Mouse (Mus musculus) kidney, adult 18-20 months (tissue): ENCODE results near the gene Ldlr.

Experiments
- DNase-seq: peaks from one replicate; pipeline ENCODE4 v3.0.0; 2021

The Ldlr gene

DNA sequence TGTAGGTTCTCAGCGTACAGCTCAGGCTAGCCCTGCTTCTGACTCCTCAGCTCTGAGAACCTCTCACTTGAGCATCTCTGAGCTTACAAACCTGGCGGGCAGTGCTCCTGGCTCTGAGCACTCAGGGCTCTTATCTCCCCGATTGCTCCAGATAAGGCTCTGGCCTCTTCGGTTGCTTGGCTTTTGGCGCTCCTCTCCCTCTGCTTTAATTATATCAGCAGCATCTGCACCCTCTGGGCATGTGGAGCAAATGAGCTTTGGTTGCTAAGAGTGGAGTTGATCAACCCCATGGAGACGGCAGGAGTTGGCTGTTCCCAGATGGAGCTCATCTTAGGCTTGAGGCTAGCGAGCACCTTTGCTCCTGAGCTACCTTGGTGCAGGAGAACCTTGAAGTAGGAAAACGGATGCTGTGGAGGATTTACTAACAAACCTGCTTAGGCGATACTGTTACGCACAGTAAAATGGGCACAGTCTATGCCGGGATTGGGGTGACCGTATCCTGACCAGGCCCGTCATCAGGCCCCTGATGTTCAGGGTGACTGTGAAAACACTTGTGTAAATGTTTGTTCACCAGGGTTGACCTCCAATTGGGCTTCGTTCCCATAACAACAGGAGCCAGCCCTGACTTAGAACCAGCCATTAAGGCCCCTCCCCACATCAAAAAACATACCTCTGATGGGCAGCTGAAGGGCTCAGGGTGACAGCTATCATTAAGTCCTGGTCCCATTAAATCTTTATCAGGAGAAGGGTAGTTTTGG lies 3.1 kb downstream of the Ldlr start:
- no peak for DNase-seq

- DNase-seq: no peak
Observed at GRCm38 (mm10) chr9:21728261-21728832, 5.1 kb downstream of the Ldlr start.

- DNase-seq: no peak
Observed at GRCm38 (mm10) chr9:21729264-21729663, 6.0 kb downstream of the Ldlr start.

GRCm38 (mm10) chr9:21732288-21732687 lies 9.0 kb downstream of the Ldlr start:
- no peak for DNase-seq

GRCm38 (mm10) chr9:21733446-21733845 lies 10.2 kb downstream of the Ldlr start:
- no peak for DNase-seq

DNA sequence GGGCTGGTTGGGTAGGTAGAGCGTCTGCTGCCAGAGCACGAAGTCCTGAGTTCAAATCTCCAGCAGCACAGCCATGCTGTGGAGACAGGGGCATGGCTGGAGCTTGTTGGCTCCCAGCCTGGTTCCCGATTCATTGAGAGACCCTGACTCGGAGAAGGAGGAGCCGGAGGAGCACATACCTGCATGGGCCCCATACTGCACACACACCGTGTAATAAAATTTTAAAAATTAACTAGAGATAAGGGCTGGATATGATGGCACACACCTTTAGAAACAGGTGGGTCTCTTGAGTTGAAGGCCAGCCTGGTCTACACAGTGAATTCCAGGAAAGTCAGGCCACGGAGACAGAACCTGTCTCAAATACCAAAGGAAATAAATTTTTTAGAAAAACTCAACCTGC lies 10.7 kb downstream of the Ldlr start:
- DNase-seq: no peak

DNA sequence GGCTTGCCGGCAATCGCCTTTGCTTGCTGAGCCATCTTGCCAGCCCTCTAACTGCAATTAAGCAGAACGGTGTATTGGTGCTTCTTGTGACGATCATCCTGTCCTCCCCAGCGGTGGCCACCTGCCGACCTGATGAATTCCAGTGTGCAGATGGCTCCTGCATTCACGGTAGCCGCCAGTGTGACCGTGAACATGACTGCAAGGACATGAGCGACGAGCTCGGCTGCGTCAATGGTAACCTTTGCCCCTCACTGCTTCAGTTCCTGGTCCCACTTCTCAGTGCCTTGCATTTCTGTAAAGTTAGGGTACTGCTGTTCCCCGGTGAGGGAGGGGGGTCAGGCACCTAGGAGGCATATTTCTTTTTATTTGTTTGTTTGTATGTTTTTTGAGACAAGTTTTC lies 11.8 kb downstream of the Ldlr start:
- DNase-seq: peak; percentile 26

GRCm38 (mm10) chr9:21736580-21736979 lies 13.3 kb downstream of the Ldlr start:
- DNase-seq: peak; percentile 54

DNA sequence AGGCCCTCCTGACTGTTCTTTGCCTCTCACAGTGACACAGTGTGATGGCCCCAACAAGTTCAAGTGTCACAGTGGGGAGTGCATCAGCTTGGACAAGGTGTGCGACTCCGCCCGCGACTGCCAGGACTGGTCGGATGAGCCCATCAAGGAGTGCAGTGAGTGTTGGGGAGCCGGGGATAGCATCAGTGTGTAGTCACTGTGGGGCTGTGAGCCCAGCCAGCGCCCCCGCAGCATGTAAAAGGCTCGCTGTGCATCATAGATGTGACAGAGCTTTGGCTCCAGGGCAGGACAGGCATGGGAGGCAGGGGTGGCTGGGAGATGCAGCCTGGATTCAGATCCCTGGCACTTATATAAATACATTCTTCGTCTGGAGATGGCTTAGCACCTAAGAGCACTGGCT lies 13.9 kb downstream of the Ldlr start:
- no peak for DNase-seq

GRCm38 (mm10) chr9:21738776-21739175 lies 15.5 kb downstream of the Ldlr start:
- no peak for DNase-seq

DNA sequence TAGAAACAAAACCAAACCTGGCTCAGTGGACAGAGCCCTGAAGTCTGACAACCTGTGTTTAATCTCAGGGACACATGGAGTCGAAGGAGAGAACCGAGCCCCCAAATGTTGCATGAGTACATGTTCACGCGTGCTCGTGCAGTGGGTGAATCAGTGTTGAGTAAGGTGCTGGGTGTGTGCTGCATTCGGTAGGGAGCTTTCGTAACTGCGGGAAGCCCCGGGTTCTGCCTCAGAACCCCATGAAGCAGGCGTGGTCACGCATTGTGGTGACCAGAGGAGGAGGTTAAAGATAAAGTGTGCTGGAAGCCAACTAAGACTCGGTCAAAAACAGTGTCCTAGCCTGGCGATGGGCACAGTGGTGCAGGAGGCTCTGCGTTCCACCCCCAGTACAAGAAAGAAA lies 17.1 kb downstream of the Ldlr start:
- no peak for DNase-seq

DNA sequence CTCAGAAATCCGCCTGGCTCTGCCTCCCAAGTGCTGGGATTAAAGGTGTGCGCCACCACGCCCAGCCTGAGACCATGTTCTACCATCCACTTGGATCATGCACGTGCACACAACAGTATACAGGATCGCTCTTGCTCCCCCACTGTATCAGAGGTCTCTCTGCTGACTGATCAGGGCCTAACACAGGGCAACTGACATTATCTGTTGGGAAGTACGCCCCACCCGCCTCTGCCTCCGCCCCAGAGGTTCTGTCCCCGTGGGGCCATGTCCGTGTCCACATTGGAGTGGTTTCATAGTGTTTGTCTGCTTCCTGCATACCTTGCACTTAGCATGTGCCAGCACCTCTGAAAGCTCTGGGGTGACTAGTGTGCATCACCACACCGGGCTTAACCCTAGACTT lies 18.2 kb downstream of the Ldlr start:
- no peak for DNase-seq

DNA sequence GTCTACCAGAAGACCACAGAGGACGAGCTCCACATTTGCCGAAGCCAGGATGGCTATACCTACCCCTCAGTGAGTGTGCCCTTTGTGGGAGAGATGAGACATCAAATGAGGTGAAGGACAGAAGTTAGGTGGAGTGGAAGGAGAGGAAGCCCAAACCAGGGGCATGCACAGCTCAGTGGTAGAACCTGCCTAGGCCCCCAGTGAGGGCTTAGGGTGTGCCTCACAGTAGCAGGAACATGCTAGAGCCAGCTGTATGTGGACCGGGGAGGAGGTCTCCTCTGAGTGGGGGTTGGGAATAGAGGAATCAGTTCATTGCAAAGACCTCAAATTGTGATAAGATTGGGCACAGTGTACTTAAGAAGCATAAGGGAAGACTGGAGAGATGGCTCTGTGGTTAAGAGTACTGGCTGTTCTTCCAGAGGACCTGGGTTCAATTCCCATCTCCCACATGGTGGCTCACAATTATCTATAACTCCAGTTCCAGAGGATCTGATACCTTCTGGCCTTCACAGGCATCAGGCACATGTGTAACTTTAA lies 24.0 kb downstream of the Ldlr start:
- DNase-seq: no peak

- DNase-seq: peak; percentile 54
Observed at GRCm38 (mm10) chr9:21748033-21748432, 24.8 kb downstream of the Ldlr start.

DNA sequence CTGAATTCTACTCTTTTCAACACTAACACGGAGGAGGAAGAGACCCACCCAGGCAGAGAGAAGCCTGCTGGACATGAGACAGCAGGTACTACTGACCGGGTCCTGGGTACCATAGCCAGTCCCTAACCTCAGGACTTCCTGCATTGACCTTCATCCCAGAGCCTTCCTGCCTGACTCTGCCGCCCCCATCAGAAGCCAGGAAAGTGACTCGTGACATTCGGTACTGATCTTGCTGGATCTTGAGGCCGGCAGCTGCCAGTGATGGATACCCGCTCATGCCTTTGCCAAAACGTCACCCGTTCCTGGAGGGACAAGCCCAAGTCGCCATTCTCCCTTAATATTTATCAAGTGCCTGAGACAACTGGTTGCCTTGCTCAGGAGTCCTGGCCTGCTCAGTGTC lies 25.2 kb downstream of the Ldlr start:
- no peak for DNase-seq

DNA sequence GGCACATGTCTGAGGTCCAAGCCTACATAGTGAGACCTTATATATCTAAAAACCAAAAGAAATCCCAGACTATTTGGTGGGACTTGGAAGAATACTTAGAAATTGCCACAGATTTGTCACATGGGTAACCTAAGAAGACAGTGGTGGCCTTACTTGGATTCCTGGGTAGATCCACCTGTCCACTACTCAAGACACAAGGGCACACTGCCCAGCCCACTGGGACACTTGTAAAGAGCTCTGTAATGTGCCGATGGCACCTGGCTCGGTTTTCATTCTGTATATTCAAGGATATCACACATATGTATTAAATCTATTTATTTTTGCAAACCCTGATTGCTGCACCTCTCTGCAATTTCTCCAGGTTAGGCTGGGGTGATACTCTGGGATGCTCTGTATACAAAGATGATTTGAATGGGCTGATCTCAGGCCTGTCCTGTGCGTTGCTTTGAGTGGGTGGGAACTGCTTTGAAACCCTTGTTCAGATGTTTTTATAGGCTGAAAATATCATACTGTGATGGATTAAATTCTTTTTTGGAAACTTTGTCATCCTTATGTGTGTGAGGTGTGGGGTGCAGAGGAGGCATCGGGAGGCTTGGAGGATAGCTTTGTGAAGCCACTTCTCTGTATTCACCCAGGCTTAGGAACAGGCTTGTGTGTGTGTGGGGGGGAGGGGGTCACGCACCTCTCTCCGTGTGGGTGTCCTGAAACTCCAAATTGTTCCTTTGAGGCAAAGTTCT lies 26.3 kb downstream of the Ldlr start:
- DNase-seq: no peak

DNA sequence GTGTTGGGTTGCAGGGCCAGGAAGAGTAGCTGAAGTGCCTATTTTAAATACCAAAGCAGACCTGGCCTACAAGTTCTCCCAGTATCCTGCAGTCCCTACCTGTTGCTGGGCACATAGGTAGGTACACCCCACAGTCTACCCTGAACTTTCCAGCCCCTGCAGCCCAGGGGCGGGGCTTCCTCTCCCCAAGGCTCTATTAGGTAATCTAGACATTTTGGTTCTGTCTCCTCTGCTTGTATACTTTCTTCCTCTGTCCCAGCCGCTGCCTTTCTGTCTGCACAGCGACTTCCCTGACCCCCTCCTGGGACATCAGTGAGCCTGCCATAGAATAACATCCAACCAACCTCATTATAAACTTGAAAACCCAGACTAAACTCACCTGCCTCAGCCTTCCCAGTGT lies 27.1 kb downstream of the Ldlr start:
- DNase-seq: no peak

DNA sequence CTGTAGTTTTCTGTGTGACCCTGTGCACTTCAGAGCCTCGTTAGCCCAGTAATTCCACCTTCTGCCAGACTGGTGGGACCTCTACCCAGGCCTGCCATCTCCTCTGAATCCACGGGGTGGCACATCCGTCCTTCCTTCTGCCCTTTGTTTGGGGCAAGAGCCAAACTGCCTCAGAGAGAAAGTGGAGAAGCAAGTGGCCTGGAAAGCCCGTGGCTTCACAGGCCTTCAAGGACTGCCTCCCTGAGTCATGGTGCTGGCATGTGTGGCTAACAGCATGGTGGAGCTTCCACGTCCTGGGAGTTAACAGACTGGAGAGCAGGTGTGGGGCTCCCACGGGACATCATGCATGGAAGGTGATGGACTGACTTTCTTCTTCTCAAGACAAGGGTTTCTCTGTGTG lies 28.1 kb downstream of the Ldlr start:
- no peak for DNase-seq

DNA sequence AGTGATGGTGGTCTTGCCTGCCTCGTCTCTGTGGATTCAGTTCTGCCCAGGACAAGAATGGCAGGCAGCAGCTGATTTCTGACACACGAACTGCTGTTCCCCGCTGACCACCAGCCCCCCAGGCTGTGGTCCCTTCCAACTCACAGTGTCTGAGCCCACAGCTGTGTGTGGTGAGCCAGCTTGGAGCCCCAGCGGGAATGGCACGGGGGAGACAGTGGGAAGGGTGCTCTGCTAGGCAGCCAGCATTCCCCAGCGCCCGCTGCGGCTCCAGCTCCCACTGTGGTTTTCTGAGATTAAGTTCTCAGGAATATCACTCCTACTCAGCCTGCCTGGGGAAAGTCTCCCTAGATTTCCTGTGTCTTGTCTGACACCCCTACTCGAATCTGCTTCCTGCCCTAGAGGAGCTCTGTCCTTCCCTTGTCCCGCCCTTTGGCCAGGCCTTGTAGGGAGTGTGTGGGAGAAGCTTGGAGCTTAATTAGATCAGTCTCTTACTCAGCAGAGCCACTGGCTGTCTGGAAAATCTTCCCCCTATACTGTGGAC lies 29.0 kb downstream of the Ldlr start:
- peak; percentile 59 for DNase-seq

DNA sequence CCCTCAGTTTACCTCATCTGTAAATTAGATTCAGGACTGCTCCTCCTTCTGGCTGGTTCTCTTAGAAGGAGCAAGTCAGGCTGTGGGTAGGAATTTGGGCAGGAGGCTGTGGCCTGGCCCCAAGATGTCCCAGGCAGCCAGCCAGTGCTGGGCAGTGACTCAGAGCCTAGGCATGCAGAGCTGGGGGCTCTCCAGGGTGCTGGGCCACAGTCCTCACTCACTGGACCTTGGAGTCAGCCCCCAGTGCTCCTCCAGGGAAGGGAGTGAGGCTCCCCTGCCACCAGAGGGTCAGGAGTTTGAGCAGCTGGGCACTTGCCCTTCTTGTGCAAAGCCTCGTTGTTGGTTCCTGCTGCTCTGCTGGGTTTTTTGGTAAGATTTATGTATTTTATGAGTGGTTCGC lies 30.7 kb downstream of the Ldlr start:
- peak; percentile 69 for DNase-seq

DNA sequence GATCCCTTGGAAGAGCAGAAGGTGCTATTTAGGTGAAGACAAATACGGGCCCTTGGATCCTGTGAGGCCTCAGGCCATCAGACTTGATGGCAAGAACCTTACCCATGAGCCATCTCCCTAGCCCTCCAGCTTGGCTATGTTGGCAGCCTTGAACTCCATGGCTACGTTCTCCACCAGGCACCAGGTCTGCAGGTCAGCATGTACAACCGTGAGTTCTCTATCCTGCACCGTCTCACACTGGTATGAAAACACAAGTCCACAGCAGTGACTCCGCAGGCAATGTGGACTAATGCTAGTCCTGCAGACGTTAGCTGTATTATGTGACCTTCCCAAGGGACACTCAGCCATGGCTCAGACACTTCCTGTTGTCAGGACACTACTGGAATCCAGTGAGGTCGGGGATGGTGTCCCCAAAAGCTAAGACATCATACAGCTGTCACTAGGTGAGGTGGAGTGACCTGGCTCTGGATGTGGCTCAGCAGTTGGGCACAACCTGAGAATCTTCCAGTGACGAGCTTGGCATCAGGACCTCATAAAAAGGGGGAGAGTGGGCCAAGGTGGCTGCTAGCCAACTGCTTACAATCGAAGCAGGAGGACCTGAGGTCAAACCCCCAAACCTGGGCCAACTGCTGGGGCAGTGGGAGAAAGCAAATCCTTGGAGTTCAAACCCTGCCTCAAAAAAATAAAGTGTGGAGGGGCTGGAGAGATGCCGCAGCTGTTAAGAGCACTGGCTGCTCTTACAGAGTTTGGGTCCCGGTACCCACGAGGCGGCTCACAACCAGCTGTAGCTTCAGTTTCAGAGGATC lies 31.4 kb downstream of the Ldlr start:
- DNase-seq: peak; percentile 37

DNA sequence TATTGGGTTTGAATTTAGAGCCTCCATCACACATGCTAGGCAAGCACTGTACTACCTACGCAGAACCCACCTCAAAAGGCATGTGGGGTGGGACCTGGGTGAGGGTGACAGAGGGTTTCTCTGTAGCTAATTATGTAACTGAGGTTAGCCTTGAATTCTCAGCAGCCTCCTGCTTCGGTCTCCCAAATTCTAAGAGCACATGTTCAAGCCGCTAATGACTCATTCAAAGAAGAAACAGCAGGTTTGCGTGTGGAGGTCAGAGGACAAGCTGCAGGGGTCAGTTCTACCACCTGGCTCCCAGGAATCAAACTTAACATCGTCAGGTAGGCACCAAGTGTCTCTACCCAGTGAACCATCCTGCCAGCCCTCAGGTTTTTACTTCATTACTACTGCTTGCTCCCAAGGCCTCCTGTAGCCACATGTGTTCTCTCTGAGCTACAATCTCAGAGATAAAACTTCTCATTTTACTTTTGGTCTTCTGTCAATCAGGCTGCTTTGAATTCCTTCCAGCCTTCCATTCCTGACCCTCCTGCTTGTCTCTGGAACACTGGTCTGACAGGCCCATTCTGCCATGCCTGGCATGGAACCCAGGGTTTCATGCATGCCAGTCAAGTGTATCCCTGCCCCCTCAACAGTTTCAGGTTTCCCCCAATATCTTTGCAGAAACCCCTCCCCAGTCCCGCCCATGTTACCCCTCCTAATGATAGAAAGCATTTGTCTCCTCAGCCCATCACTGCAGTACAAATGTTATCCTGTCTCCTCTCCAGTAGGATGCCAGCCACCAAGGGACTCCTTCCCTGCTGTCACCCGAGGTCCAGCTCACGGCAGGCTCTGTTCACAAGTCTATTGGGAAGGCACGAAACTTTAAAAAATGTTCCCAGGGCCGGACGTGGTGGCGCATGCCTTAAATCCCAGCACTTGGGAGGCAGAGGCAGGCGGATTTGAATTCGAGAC lies 35.6 kb downstream of the Ldlr start:
- no peak for DNase-seq
